Mouse (Mus musculus): ENCODE measurements around the gene Synpr.

The Synpr gene

GRCm38 (mm10) chr14:13519239-13520011, 234.8 kb downstream of the Synpr start:
- DNase-seq (ENCODE audit: extremely low read depth, insufficient read length, low spot score) = no peak

- no peak for DNase-seq (ENCODE audit: extremely low read depth, insufficient read length, low spot score)
Observed at GRCm38 (mm10) chr14:13547746-13548145, 263.2 kb downstream of the Synpr start.

- peak; percentile 64 for DNase-seq (ENCODE audit: extremely low read depth, insufficient read length, low spot score)
Observed at GRCm38 (mm10) chr14:13551209-13551608, 266.6 kb downstream of the Synpr start.

GRCm38 (mm10) chr14:13553616-13554370, 269.2 kb downstream of the Synpr start:
- peak; percentile 47 for DNase-seq (ENCODE audit: extremely low read depth, insufficient read length, low spot score)

- no peak for DNase-seq (ENCODE audit: extremely low read depth, insufficient read length, low spot score)
Observed at GRCm38 (mm10) chr14:13554631-13555030, 270.1 kb downstream of the Synpr start.

GRCm38 (mm10) chr14:13558117-13558516, 273.5 kb downstream of the Synpr start:
- DNase-seq (ENCODE audit: extremely low read depth, insufficient read length, low spot score) = no peak

- DNase-seq (ENCODE audit: extremely low read depth, insufficient read length, low spot score) = no peak
Observed at GRCm38 (mm10) chr14:13567250-13567649, 282.7 kb downstream of the Synpr start.

- DNase-seq (ENCODE audit: extremely low read depth, insufficient read length, low spot score) = no peak
Observed at GRCm38 (mm10) chr14:13567996-13568395, 283.4 kb downstream of the Synpr start.

GRCm38 (mm10) chr14:13571941-13572340, 287.4 kb downstream of the Synpr start:
- DNase-seq (ENCODE audit: extremely low read depth, insufficient read length, low spot score) = no peak

- no peak for DNase-seq (ENCODE audit: extremely low read depth, insufficient read length, low spot score)
Observed at GRCm38 (mm10) chr14:13572530-13572929, 287.9 kb downstream of the Synpr start.

- no peak for DNase-seq (ENCODE audit: extremely low read depth, insufficient read length, low spot score)
Observed at GRCm38 (mm10) chr14:13578101-13578500, 293.5 kb downstream of the Synpr start.

GRCm38 (mm10) chr14:13578744-13579143, 294.2 kb downstream of the Synpr start:
- DNase-seq (ENCODE audit: extremely low read depth, insufficient read length, low spot score) = no peak

- no peak for DNase-seq (ENCODE audit: extremely low read depth, insufficient read length, low spot score)
Observed at GRCm38 (mm10) chr14:13593321-13593940, 308.9 kb downstream of the Synpr start.

GRCm38 (mm10) chr14:13596251-13596650, 311.7 kb downstream of the Synpr start:
- no peak for DNase-seq (ENCODE audit: extremely low read depth, insufficient read length, low spot score)

GRCm38 (mm10) chr14:13597204-13597603, 312.6 kb downstream of the Synpr start:
- no peak for DNase-seq (ENCODE audit: extremely low read depth, insufficient read length, low spot score)

GRCm38 (mm10) chr14:13620531-13620930, 336.0 kb downstream of the Synpr start:
- no peak for DNase-seq (ENCODE audit: extremely low read depth, insufficient read length, low spot score)

GRCm38 (mm10) chr14:13649865-13650264, 365.3 kb downstream of the Synpr start:
- no peak for DNase-seq (ENCODE audit: extremely low read depth, insufficient read length, low spot score)

- DNase-seq (ENCODE audit: extremely low read depth, insufficient read length, low spot score) = no peak
Observed at GRCm38 (mm10) chr14:13651039-13651438, 366.5 kb downstream of the Synpr start.

GRCm38 (mm10) chr14:13651541-13652298, 367.1 kb downstream of the Synpr start:
- no peak for DNase-seq (ENCODE audit: extremely low read depth, insufficient read length, low spot score)
